Mouse (Mus musculus) monocyte, adult 59 days (primary cell): ENCODE data around the gene Hibadh. TPM values are rescaled to one million over a fixed set of nuclear protein-coding genes. Genes with fewer than 3 reads are reported as not detected.

Experiments used
- total RNA-seq, 2 experiments: library from RNA; stranded (reverse); gene quantifications; one replicate each; pipeline ENCODE4 v1.2.4; 2023

Hibadh gene
- 10 to 100 TPM; 31.4 to 34.3 TPM for total RNA-seq

GRCm38 (mm10) chr6:52640224-52640712, at the start of gene Hibadh:
Gene Hibadh, minus strand, starts transcription at chr6:52640389.

Other genes starting within 250 kb of the Hibadh start
- gene Tax1bp1, start 73.3 kb upstream of the Hibadh start, total RNA-seq = 100 to 1,000 TPM; 176 to 179 TPM